Mouse (Mus musculus) forebrain, embryonic 16.5 days (tissue): ENCODE results near the gene Rnd2. TPM values are rescaled to one million over a fixed set of nuclear protein-coding genes. Genes with fewer than 3 reads are reported as not detected.

Experiments used
- ATAC-seq: fragments of 200-750 bp; cut with Nextera tagmentation; 2 replicates; pipeline ENCODE4 v1.8.0; 2017; ENCODE audit warnings: mild to moderate bottlenecking, moderate library complexity
- H3K27ac ChIP-seq: fragments of 300-500 bp; sonication (generic); 2 replicates; pipeline ENCODE4 v1.5.1; 2014; ENCODE audit warnings: low read length, control low read depth
- H3K27me3 ChIP-seq: fragments of 300-500 bp; sonication (generic); replicated peaks from 2 replicates; pipeline ENCODE4 v1.6.1; 2014; ENCODE audit warnings: low read length; ENCODE audit not compliant: control insufficient read depth, insufficient read depth
- H3K36me3 ChIP-seq: fragments of 300-500 bp; sonication (generic); 2 replicates; pipeline ENCODE4 v1.6.1; 2014; ENCODE audit not compliant: control insufficient read depth, insufficient read depth
- H3K4me1 ChIP-seq: fragments of 300-500 bp; sonication (generic); replicated peaks from 2 replicates; pipeline ENCODE4 v1.6.1; 2014; ENCODE audit warnings: low read length; ENCODE audit not compliant: control insufficient read depth, insufficient read depth
- H3K4me2 ChIP-seq: fragments of 300-500 bp; sonication (generic); 2 replicates; pipeline ENCODE4 v1.6.1; 2014; ENCODE audit warnings: mild to moderate bottlenecking, low read length, control low read depth
- H3K4me3 ChIP-seq: fragments of 300-500 bp; sonication (generic); replicated peaks from 2 replicates; pipeline ENCODE4 v1.5.1; 2014; ENCODE audit warnings: mild to moderate bottlenecking, low read length, control low read depth
- H3K9ac ChIP-seq: fragments of 300-500 bp; sonication (generic); replicated peaks from 2 replicates; pipeline ENCODE4 v1.6.1; 2014; ENCODE audit warnings: low read depth, low read length, control low read depth
- H3K9me3 ChIP-seq: fragments of 300-500 bp; sonication (generic); 2 replicates; pipeline ENCODE4 v1.6.1; 2016; ENCODE audit warnings: low read length; ENCODE audit not compliant: control insufficient read depth
- WGBS: fragments of 180-500 bp; shearing (Covaris S2); extraction: QIAGEN DNeasy Blood & Tissue Kit; methylation state at CpG from one replicate; pipeline ENCODE4 v1.1.7; 2014; 5-methylcytosine and 5-hydroxymethylcytosine counted together
- polyA plus RNA-seq: library from polyadenylated mRNA; unstranded; fragments of >200 nt; fragmentation: Nextera tagmentation; extraction: Ambion mirVana; gene quantifications from 2 replicates; pipeline ENCODE4 v1.2.1, GENCODE M21; 2015

The Rnd2 gene
- polyA plus RNA-seq, 1 experiment from 2014 or later: 95.8 TPM

GRCm38 (mm10) chr11:101452093-101452774 is 12.6 kb upstream of the Rnd2 start:
- no peaks in the 10 kb centered on the region for H3K27me3 ChIP-seq
- H3K9ac ChIP-seq: no peak overlapping the region
- H3K4me1 ChIP-seq: peaks cover 6% of the 10 kb centered on the region; the same call in 1 of the 2 replicates
- no peaks in the 10 kb centered on the region for H3K36me3 ChIP-seq
- H3K4me2 ChIP-seq: no peak overlapping the region
- WGBS: 70% methylated on average over 10 of the region's 10 CpGs
- ATAC-seq: no peak
- no peaks in the 10 kb centered on the region for H3K9me3 ChIP-seq
- no peak overlapping the region for H3K4me3 ChIP-seq
- H3K27ac ChIP-seq: no peak overlapping the region

- peak; percentile 46; the same call in 1 of the 2 replicates for ATAC-seq
- no peak overlapping the region for H3K9ac ChIP-seq
- H3K27ac ChIP-seq: no peak overlapping the region
- H3K27me3 ChIP-seq: no peaks in the 10 kb centered on the region
- H3K4me2 ChIP-seq: no peak overlapping the region
- peaks cover 7% of the 10 kb centered on the region for H3K36me3 ChIP-seq
- H3K4me3 ChIP-seq: no peak overlapping the region
- H3K9me3 ChIP-seq: no peaks in the 10 kb centered on the region
- peaks cover 6% of the 10 kb centered on the region; the same call in 1 of the 2 replicates for H3K4me1 ChIP-seq
- 11% methylated on average over 6 of the region's 6 CpGs for WGBS
These were observed 10.1 kb upstream of the Rnd2 start for GRCm38 (mm10) chr11:101454702-101455101.

- no peak for ATAC-seq
- no peaks in the 10 kb centered on the region for H3K27me3 ChIP-seq
- 90% methylated on average over 7 of the region's 7 CpGs for WGBS
- no peak overlapping the region for H3K9ac ChIP-seq
- peaks cover 16% of the 10 kb centered on the region for H3K36me3 ChIP-seq
- peaks cover 6% of the 10 kb centered on the region; the same call in 1 of the 2 replicates for H3K4me1 ChIP-seq
- H3K27ac ChIP-seq: no peak overlapping the region
- H3K9me3 ChIP-seq: no peaks in the 10 kb centered on the region
- H3K4me2 ChIP-seq: no peak overlapping the region
- H3K4me3 ChIP-seq: no peak overlapping the region
These were observed 9.2 kb upstream of the Rnd2 start for GRCm38 (mm10) chr11:101455627-101456026.

GRCm38 (mm10) chr11:101457631-101458030 is 7.2 kb upstream of the Rnd2 start:
- Histone ChIP-seq H3K9ac (no peak overlapping the region), H3K27ac (no peak overlapping the region), H3K4me3 (no peak overlapping the region), H3K4me1 (peaks cover 11% of the 10 kb centered on the region), H3K36me3 (peaks cover 23% of the 10 kb centered on the region), H3K4me2 (no peak overlapping the region), H3K27me3 (no peaks in the 10 kb centered on the region), H3K9me3 (no peaks in the 10 kb centered on the region)
- ATAC-seq: no peak
- WGBS: 89% methylated on average over 9 of the region's 9 CpGs

- Histone ChIP-seq H3K4me2 (no peak overlapping the region), H3K4me3 (no peak overlapping the region), H3K9me3 (no peaks in the 10 kb centered on the region), H3K27me3 (no peaks in the 10 kb centered on the region), H3K9ac (no peak overlapping the region), H3K36me3 (peaks cover 23% of the 10 kb centered on the region), H3K4me1 (peaks cover 17% of the 10 kb centered on the region), H3K27ac (no peak overlapping the region)
- WGBS: 91% methylated on average over 12 of the region's 12 CpGs
- no peak for ATAC-seq
These were observed 6.6 kb upstream of the Rnd2 start for GRCm38 (mm10) chr11:101458217-101458616.

GRCm38 (mm10) chr11:101459716-101460115 is 5.1 kb upstream of the Rnd2 start:
- peaks cover 27% of the 10 kb centered on the region for H3K4me1 ChIP-seq
- no peak overlapping the region for H3K27ac ChIP-seq
- ATAC-seq: 0 out of 2 replicates have a peak, but pooled peaks have one; percentile 11
- no peak overlapping the region for H3K9ac ChIP-seq
- no peak overlapping the region for H3K4me2 ChIP-seq
- peaks cover 23% of the 10 kb centered on the region for H3K36me3 ChIP-seq
- H3K9me3 ChIP-seq: no peaks in the 10 kb centered on the region
- WGBS: 54% methylated on average over 6 of the region's 6 CpGs
- H3K27me3 ChIP-seq: no peaks in the 10 kb centered on the region
- H3K4me3 ChIP-seq: no peak overlapping the region

- H3K27me3 ChIP-seq: no peaks in the 10 kb centered on the region
- no peak for ATAC-seq
- H3K9ac ChIP-seq: no peak overlapping the region
- no peak overlapping the region for H3K27ac ChIP-seq
- H3K4me3 ChIP-seq: no peak overlapping the region
- WGBS: 90% methylated on average over 15 of the region's 15 CpGs
- no peak overlapping the region for H3K4me2 ChIP-seq
- H3K9me3 ChIP-seq: no peaks in the 10 kb centered on the region
- peaks cover 29% of the 10 kb centered on the region for H3K4me1 ChIP-seq
- H3K36me3 ChIP-seq: peaks cover 23% of the 10 kb centered on the region
These were observed 4.5 kb upstream of the Rnd2 start for GRCm38 (mm10) chr11:101460321-101460720.

GRCm38 (mm10) chr11:101462141-101462540 is 2.7 kb upstream of the Rnd2 start:
- H3K4me1 ChIP-seq: peaks cover 40% of the 10 kb centered on the region
- WGBS: 74% methylated on average over 14 of the region's 14 CpGs
- peaks cover 23% of the 10 kb centered on the region for H3K36me3 ChIP-seq
- H3K9ac ChIP-seq: no peak overlapping the region
- no peaks in the 10 kb centered on the region for H3K27me3 ChIP-seq
- H3K27ac ChIP-seq: no peak overlapping the region
- no peak overlapping the region for H3K4me3 ChIP-seq
- no peak overlapping the region for H3K4me2 ChIP-seq
- H3K9me3 ChIP-seq: no peaks in the 10 kb centered on the region
- no peak for ATAC-seq

- Histone ChIP-seq H3K4me3 (no peak overlapping the region), H3K4me2 (peak overlapping the region; percentile 67), H3K9me3 (no peaks in the 10 kb centered on the region), H3K27me3 (no peaks in the 10 kb centered on the region), H3K9ac (no peak overlapping the region), H3K36me3 (peaks cover 23% of the 10 kb centered on the region), H3K4me1 (peaks cover 46% of the 10 kb centered on the region), H3K27ac (no peak overlapping the region)
- no peak for ATAC-seq
- 44% methylated on average over 13 of the region's 13 CpGs for WGBS
These were observed 2.0 kb upstream of the Rnd2 start for GRCm38 (mm10) chr11:101462583-101463440.
